Mouse (Mus musculus): ENCODE data around the gene Cdk5. TPM values are rescaled to one million over a fixed set of nuclear protein-coding genes. Genes with fewer than 3 reads are reported as not detected.

Cdk5 gene
- polyA plus RNA-seq (2014; fragmentation: Nextera tagmentation; extraction: Ambion mirVana) = 119 and 126 TPM in 2 replicates

- peak; percentile 97 for ATAC-seq (ENCODE audit: low read depth)
These were observed at the start of gene Cdk5, which contains the start of gene Slc4a2 for GRCm38 (mm10) chr5:24423129-24424003. Cdk5 (minus strand) TSS chr5:24423530. Slc4a2 (plus strand) TSS chr5:24423837.

GRCm38 (mm10) chr5:24470600-24470999 lies 47.3 kb upstream of the Cdk5 start:
- H3K9me3 ChIP-seq (ENCODE audit: control insufficient read depth, low read length) = no peaks in the 10 kb centered on the region
- ATAC-seq (ENCODE audit: low read depth) = peak; percentile 72; the same call in 1 of the 2 replicates
- no peak overlapping the region for H3K4me3 ChIP-seq (ENCODE audit: low read depth, low read length)
- H3K4me1 ChIP-seq (ENCODE audit: control insufficient read depth, insufficient read depth, low read length) = peaks cover 22% of the 10 kb centered on the region
- 15% methylated on average over 5 of the region's 5 CpGs for WGBS
- H3K9ac ChIP-seq (replicated peaks; ENCODE audit: low read depth, low read length) = no peak overlapping the region
- H3K27me3 ChIP-seq (ENCODE audit: control insufficient read depth, insufficient read depth, low read length) = peaks cover 2% of the 10 kb centered on the region; the same call in 1 of the 2 replicates
- H3K36me3 ChIP-seq (ENCODE audit: control insufficient read depth, insufficient read depth, low read length) = no peaks in the 10 kb centered on the region
- H3K4me2 ChIP-seq (ENCODE audit: low read depth, low read length) = no peak overlapping the region
- H3K27ac ChIP-seq (ENCODE audit: low read depth, low read length) = no peak overlapping the region

More at GRCm38 (mm10) chr5:24423129-24424003, at the start of gene Cdk5, which contains the start of gene Slc4a2:
- under 1% methylated on average over 46 of the region's 46 CpGs for WGBS
- Histone ChIP-seq H3K9me3 (ENCODE audit: control insufficient read depth, low read length) (no peaks in the 10 kb centered on the region), H3K27ac (ENCODE audit: low read depth, low read length) (peak within 1 kb of the TSS; percentile 86), H3K4me2 (ENCODE audit: low read depth, low read length) (peak within 1 kb of the TSS; percentile 83), H3K27me3 (ENCODE audit: control insufficient read depth, insufficient read depth, low read length) (no peaks in the 10 kb centered on the region), H3K9ac (replicated peaks; ENCODE audit: low read depth, low read length) (peak within 1 kb of the TSS; percentile 80), H3K4me3 (ENCODE audit: low read depth, low read length) (peak within 1 kb of the TSS; percentile 52), H3K4me1 (ENCODE audit: control insufficient read depth, insufficient read depth, low read length) (peaks cover 26% of the 10 kb centered on the region; the same call in 1 of the 2 replicates), H3K36me3 (ENCODE audit: control insufficient read depth, insufficient read depth, low read length) (peaks cover 7% of the 10 kb centered on the region; the same call in 1 of the 2 replicates)

DNA sequence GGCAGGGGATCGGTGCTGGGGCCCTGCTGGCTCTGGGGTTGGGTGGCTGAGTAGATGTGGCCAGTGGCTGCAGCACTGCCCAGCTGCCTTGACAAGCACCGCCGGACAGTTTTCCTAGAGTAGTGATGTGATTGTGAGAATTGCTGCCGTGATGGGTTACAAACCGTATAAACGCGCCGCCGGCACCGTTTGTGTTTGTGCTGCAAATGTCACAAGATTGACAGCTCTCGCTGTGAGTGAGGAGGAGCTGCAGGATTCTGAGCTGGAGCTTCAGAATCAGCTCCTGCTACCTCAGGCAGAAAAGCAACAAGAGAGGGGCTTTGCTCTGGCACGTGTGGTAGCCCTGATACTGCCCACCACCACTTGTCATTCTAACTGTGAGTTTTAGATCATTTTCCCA lies 43.4 kb upstream of the Cdk5 start:
- no peak overlapping the region for H3K4me2 ChIP-seq (ENCODE audit: low read depth, low read length)
- H3K4me1 ChIP-seq (ENCODE audit: control insufficient read depth, insufficient read depth, low read length) = peaks cover 8% of the 10 kb centered on the region; the same call in 1 of the 2 replicates
- no peak overlapping the region for H3K27ac ChIP-seq (ENCODE audit: low read depth, low read length)
- no peaks in the 10 kb centered on the region for H3K9me3 ChIP-seq (ENCODE audit: control insufficient read depth, low read length)
- H3K9ac ChIP-seq (replicated peaks; ENCODE audit: low read depth, low read length) = no peak overlapping the region
- H3K27me3 ChIP-seq (ENCODE audit: control insufficient read depth, insufficient read depth, low read length) = no peaks in the 10 kb centered on the region
- no peak for ATAC-seq (ENCODE audit: low read depth)
- H3K4me3 ChIP-seq (ENCODE audit: low read depth, low read length) = no peak overlapping the region
- WGBS = 65% methylated on average over 12 of the region's 12 CpGs
- H3K36me3 ChIP-seq (ENCODE audit: control insufficient read depth, insufficient read depth, low read length) = no peaks in the 10 kb centered on the region

DNA sequence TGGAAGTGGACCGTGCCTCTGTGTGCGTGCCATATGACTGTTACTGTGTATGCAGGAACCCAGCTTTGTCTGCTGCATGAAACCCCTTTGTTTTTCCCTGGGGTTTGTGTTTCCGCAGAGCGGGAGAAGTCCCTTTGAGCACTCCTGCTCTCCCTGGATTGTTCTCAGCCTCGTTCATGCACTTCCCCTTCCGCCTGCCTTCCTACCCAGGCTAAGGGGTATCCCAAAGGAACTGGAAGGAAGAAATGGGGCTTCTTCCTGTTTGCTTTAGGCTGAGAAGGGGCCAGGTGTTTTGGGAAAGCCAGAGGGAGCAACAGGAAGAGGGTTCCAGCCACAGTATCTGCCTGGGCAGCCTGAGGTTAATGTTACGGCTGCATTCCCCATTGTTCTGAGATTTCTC lies 32.3 kb upstream of the Cdk5 start:
- H3K9ac ChIP-seq (replicated peaks; ENCODE audit: low read depth, low read length) = peak overlapping the region; percentile 25; the same call in 1 of the 2 replicates
- no peak for ATAC-seq (ENCODE audit: low read depth)
- 46% methylated on average over 7 of the region's 7 CpGs for WGBS
- no peaks in the 10 kb centered on the region for H3K9me3 ChIP-seq (ENCODE audit: control insufficient read depth, low read length)
- H3K36me3 ChIP-seq (ENCODE audit: control insufficient read depth, insufficient read depth, low read length) = no peaks in the 10 kb centered on the region
- H3K4me1 ChIP-seq (ENCODE audit: control insufficient read depth, insufficient read depth, low read length) = peaks cover 36% of the 10 kb centered on the region
- H3K4me2 ChIP-seq (ENCODE audit: low read depth, low read length) = peak overlapping the region; percentile 95; the same call in 1 of the 2 replicates
- H3K4me3 ChIP-seq (ENCODE audit: low read depth, low read length) = no peak overlapping the region
- no peaks in the 10 kb centered on the region; the same call in 1 of the 2 replicates for H3K27me3 ChIP-seq (ENCODE audit: control insufficient read depth, insufficient read depth, low read length)
- no peak overlapping the region for H3K27ac ChIP-seq (ENCODE audit: low read depth, low read length)

DNA sequence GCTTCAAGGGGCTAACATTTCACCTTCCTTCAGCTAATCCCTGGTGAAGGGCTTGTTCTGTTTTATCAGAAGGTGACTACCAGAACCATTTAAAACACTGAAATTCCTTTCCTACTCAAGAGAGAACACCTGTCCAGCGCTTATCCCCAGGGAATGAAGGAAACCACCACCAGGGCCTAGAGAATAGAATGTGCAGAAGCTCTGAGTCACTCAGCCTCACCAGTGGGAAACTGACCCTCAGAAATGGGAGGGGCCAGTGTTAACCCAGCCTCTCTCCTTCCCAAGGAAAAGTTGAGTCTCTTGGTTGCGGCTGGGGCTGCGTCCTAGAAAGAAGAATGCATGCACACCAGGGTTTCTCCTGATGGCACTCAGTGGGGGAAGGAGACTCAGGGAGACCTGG lies 31.7 kb upstream of the Cdk5 start:
- ATAC-seq (ENCODE audit: low read depth) = no peak
- Histone ChIP-seq H3K27me3 (ENCODE audit: control insufficient read depth, insufficient read depth, low read length) (no peaks in the 10 kb centered on the region; the same call in 1 of the 2 replicates), H3K9me3 (ENCODE audit: control insufficient read depth, low read length) (no peaks in the 10 kb centered on the region), H3K36me3 (ENCODE audit: control insufficient read depth, insufficient read depth, low read length) (no peaks in the 10 kb centered on the region), H3K4me1 (ENCODE audit: control insufficient read depth, insufficient read depth, low read length) (peaks cover 36% of the 10 kb centered on the region), H3K9ac (replicated peaks; ENCODE audit: low read depth, low read length) (peak overlapping the region; percentile 25), H3K27ac (ENCODE audit: low read depth, low read length) (no peak overlapping the region), H3K4me3 (ENCODE audit: low read depth, low read length) (0 out of 2 replicates have a peak overlapping the region, but pooled peaks have one; percentile 1), H3K4me2 (ENCODE audit: low read depth, low read length) (peak overlapping the region; percentile 95)
- 53% methylated on average over 3 of the region's 3 CpGs for WGBS

DNA sequence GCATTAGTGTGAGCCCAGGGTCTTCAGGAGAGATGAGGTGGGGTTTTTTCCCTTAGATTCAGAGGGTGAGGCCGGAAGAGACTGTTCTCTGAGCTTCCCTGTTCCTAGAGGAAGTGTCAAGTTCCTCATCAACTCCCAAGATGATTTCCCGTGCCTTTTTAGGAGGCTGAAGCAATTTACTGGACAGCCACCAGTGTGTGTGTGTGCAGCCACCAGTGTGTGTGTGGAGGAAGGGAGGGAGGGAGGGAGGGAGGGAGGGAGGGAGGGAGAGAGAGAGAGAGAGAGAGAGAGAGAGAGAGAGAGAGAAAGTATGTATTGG lies 30.6 kb upstream of the Cdk5 start:
- ATAC-seq (ENCODE audit: low read depth) = no peak
- no peaks in the 10 kb centered on the region for H3K9me3 ChIP-seq (ENCODE audit: control insufficient read depth, low read length)
- 18% methylated on average over 2 of the region's 2 CpGs for WGBS
- H3K27me3 ChIP-seq (ENCODE audit: control insufficient read depth, insufficient read depth, low read length) = no peaks in the 10 kb centered on the region; the same call in 1 of the 2 replicates
- H3K4me1 ChIP-seq (ENCODE audit: control insufficient read depth, insufficient read depth, low read length) = peaks cover 36% of the 10 kb centered on the region
- H3K27ac ChIP-seq (ENCODE audit: low read depth, low read length) = 0 out of 2 replicates have a peak overlapping the region, but pooled peaks have one; percentile 16
- peak overlapping the region; percentile 95 for H3K4me2 ChIP-seq (ENCODE audit: low read depth, low read length)
- peak overlapping the region; percentile 91 for H3K4me3 ChIP-seq (ENCODE audit: low read depth, low read length)
- 0 out of 2 replicates have a peak overlapping the region, but pooled peaks have one; percentile 37 for H3K9ac ChIP-seq (replicated peaks; ENCODE audit: low read depth, low read length)
- H3K36me3 ChIP-seq (ENCODE audit: control insufficient read depth, insufficient read depth, low read length) = no peaks in the 10 kb centered on the region

GRCm38 (mm10) chr5:24453283-24453984 lies 30.1 kb upstream of the Cdk5 start:
- Histone ChIP-seq H3K4me1 (ENCODE audit: control insufficient read depth, insufficient read depth, low read length) (peaks cover 36% of the 10 kb centered on the region), H3K27ac (ENCODE audit: low read depth, low read length) (peak overlapping the region; percentile 96), H3K4me2 (ENCODE audit: low read depth, low read length) (peak overlapping the region; percentile 95), H3K9me3 (ENCODE audit: control insufficient read depth, low read length) (no peaks in the 10 kb centered on the region), H3K36me3 (ENCODE audit: control insufficient read depth, insufficient read depth, low read length) (no peaks in the 10 kb centered on the region), H3K9ac (replicated peaks; ENCODE audit: low read depth, low read length) (peak overlapping the region; percentile 96), H3K27me3 (ENCODE audit: control insufficient read depth, insufficient read depth, low read length) (no peaks in the 10 kb centered on the region; the same call in 1 of the 2 replicates), H3K4me3 (ENCODE audit: low read depth, low read length) (peak overlapping the region; percentile 91)
- ATAC-seq (ENCODE audit: low read depth) = 0 out of 2 replicates have a peak, but pooled peaks have one; percentile 0
- under 1% methylated on average over 5 of the region's 5 CpGs for WGBS

DNA sequence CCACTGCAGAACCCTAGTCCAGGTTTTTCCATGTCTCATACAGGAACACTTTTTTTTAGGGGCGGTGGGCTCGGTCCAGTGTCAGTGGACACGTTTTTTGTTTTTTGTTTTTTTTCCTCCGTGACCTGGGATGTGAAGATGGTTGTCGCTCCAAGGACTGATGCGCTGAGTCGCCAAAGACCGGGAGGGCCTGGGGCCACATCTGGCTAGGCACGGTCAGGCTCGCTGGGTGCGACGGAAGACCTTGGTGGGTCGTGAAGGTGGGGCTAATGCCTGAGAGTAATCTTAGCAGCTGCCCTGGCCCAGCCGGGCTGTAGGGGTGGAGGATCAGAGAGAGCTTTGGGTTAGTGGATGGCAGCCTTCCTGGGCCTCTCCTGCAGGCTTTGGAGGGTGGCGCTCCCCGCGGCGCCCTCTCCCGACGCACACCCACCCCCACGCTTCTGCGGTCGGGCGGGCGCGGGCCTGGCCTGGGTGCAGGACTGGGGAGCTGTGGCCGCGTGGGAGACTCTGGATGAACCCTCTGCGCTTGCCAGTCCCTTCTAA lies 29.4 kb upstream of the Cdk5 start:
- H3K27ac ChIP-seq (ENCODE audit: low read depth, low read length) = peak overlapping the region; percentile 96
- no peaks in the 10 kb centered on the region; the same call in 1 of the 2 replicates for H3K27me3 ChIP-seq (ENCODE audit: control insufficient read depth, insufficient read depth, low read length)
- H3K9me3 ChIP-seq (ENCODE audit: control insufficient read depth, low read length) = no peaks in the 10 kb centered on the region
- H3K4me2 ChIP-seq (ENCODE audit: low read depth, low read length) = peak overlapping the region; percentile 95
- under 1% methylated on average over 29 of the region's 29 CpGs for WGBS
- H3K4me1 ChIP-seq (ENCODE audit: control insufficient read depth, insufficient read depth, low read length) = peaks cover 39% of the 10 kb centered on the region
- H3K36me3 ChIP-seq (ENCODE audit: control insufficient read depth, insufficient read depth, low read length) = no peaks in the 10 kb centered on the region
- H3K4me3 ChIP-seq (ENCODE audit: low read depth, low read length) = peak overlapping the region; percentile 91
- ATAC-seq (ENCODE audit: low read depth) = peak; percentile 15; the same call in 1 of the 2 replicates
- peak overlapping the region; percentile 96 for H3K9ac ChIP-seq (replicated peaks; ENCODE audit: low read depth, low read length)

All from neural tube, embryonic 14.5 days (tissue).